Mouse (Mus musculus): ENCODE measurements at regions not wholly inside any gene's neighbourhood (a gene's known extent, or its start where the extent isn't known, plus 50 kb on each side); places are given as distances from the start of the nearest gene placed in this dataset.

DNA sequence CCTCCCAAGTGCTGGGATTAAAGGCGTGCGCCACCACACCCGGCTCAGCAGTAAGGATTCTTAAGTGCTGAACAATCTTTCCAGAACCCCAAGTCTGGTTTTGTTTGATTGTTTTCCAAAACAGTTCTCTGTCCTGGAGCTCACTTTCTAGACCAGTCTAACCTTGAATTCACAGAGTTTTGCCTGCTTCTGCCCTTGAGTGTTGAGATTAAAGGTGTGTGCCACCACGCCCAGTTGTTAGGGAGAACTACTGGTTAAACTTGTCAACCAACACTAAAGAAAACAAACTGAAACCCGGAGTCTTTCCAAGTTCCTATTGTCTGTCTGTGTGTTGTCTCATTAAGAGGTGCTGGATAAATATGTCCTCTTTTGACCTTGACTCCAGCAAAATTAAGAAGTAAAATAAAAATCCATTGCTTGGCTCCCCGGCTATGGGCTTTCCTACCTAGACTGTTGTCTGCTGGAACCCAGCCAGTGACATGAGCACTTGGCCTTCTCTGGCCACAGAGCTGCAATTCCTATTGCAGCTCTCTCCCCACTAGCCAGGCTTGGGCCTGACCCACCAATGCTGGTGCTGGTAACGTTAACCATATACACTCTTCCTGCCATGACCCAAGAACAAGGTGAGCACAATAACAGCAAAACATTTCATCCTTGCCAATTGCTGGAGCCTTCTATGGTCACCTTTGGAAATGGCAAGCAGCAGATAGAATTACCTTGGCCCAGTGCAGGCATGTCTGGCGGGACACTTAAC lies 51.1 kb upstream of the Klf9 start:
- DNase-seq = peak in 1 of 2 experiments; percentile 38
